Mouse (Mus musculus) WW6 (cell line): ENCODE measurements around the gene Agbl1.
"Not testable (repeated sequence)": the region's sequence is repeated elsewhere in the genome, so short reads cannot be mapped to it uniquely, and the experiment has no call there.

Experiments used
- DNase-seq: peaks from one replicate; pipeline ENCODE4 v3.0.0-alpha.2; 2013; ENCODE audit warnings: low read depth, low spot score

Gene Agbl1

GRCm38 (mm10) chr7:76562506-76562905 lies 332.8 kb downstream of the Agbl1 start:
- DNase-seq: no peak

GRCm38 (mm10) chr7:76594566-76595079 lies 364.9 kb downstream of the Agbl1 start:
- no peak for DNase-seq

- no peak for DNase-seq
Observed at GRCm38 (mm10) chr7:76597812-76598211, 368.1 kb downstream of the Agbl1 start.

- DNase-seq: no peak
Observed at GRCm38 (mm10) chr7:76600050-76600690, 370.5 kb downstream of the Agbl1 start.

DNA sequence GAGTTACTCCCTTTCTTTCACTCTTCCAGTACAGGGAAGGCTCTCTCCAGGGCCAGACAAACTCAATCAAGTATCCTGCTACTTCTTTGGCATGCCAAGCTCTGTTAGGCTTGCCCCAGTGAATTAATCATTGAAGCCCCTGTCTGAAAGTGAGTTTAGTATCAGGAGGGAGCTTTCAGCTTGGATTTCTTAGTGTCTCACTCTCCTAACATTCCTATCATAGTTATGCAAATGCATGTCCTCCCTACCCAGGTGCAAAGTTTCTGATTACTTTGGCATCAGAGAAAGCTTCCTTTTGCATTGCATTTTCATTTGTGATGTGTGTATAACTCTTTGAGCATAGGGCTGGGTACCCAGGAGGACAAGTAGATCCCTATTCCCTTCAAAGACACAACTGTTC lies 399.8 kb downstream of the Agbl1 start:
- no peak for DNase-seq

- no peak for DNase-seq
Observed at GRCm38 (mm10) chr7:76650984-76651383, 421.3 kb downstream of the Agbl1 start.

GRCm38 (mm10) chr7:76661072-76661471 lies 431.4 kb downstream of the Agbl1 start:
- no peak for DNase-seq

- DNase-seq: no peak
Observed at GRCm38 (mm10) chr7:76674856-76675255, 445.2 kb downstream of the Agbl1 start.

- no peak for DNase-seq
Observed at GRCm38 (mm10) chr7:76701224-76701623, 471.5 kb downstream of the Agbl1 start.

- DNase-seq: not testable (repeated sequence)
Observed at GRCm38 (mm10) chr7:76732220-76732619, 502.5 kb downstream of the Agbl1 start.

DNA sequence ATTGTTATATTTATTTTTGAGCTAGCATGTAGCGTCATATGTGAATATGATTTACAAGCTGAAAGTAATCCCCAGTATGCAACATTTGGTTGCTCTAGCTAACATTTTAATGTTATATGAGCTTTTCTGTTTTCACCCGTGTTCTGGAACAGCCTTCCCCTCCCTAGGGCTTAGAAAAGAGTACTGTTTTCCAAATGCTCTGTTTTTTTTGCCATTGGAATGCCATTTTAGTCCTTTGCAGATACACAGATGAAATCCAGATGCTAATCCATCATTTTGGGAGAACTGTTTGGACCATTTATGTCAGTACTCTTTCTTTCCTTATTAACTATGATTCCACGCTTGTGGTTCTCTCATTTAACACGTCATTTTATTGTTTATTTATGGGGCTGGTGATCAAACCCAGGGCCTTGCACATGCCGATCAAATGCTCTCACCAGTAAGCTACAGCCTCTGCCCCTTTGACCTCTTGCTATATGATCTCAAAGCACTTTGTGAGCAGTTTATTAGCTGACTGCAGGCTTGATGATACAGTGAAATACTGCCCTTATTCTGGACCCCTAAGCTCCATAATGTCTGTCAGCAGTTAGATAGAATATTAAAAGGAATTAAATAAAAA lies 547.7 kb downstream of the Agbl1 start:
- no peak for DNase-seq

DNA sequence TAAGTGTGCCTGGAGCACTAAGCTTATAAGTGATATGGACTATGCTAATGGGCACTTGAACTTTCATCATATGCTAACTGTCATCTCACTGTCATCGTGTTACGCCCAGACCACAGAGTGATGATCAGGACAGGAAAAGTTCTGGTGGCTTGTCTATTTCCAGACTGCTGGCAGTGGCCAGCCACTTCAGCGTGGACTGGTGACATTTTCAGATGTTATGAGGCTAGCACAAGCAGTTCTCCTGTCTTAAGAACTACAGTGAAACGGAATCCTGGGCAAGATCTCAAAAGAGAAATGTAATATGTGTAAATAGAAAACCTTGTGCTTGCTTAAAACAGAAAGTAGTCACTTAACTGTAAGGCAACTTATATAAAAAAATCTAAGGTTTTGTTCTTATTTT lies 550.8 kb downstream of the Agbl1 start:
- no peak for DNase-seq

- DNase-seq: no peak
Observed at GRCm38 (mm10) chr7:76788561-76789306, 559.0 kb downstream of the Agbl1 start.

- DNase-seq: no peak
Observed at GRCm38 (mm10) chr7:76790041-76790440, 560.4 kb downstream of the Agbl1 start.

DNA sequence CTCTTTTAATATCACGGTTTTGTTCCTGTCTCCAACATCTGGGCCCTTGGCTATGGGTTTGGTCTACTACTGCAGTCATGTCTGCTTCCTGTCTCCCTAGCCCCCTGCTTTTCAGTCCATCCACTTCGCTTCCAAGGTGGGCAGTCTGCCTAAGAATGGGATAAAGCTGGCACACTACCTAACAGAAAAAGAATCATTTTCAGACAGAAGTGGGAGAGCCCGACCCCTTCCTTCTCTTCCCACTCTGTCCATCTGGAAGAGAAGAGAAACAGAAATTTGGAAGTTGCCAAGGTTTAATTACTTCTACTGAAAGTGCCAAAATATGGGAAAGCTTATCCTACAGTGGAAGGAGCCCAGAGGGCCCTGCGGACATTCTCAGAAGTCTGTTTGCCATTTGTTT lies 561.6 kb downstream of the Agbl1 start:
- no peak for DNase-seq

DNA sequence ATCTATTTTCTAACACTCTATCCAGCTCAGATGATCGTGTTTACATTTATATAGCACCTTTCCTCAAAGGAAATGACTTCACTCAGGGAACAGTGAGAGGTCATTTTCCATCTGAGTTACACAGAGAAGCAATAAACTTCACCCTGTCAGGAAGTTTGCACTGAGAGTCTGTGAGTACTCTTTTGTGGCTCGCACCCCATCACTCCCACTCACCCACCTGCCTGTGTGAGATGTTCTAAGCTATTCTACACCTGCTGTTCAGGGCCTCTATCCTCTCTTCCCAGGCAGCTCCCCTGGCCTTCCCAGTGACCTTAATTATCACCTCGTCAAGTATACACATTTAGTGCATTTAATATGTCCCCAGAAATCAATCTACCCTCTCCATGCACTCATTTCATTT lies 580.3 kb downstream of the Agbl1 start:
- no peak for DNase-seq

DNA sequence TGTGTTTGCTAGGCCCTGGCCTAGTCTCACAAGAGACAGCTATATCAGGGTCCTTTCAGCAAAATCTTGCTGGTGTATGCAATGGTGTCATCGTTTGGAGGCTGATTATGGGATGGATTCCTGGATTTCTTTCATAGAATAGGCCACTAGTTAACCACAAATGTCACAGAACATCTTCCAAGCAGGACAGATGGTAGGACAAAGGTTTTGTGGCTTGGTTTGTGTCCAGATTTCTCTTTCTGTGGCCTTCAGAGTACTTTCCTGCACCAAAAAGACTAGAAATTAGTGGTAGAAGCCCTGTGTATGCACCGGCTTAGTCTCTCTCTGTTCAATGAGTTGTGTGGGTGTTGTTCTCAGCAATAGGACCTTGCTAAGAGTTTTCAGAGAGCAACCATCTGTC lies 590.9 kb downstream of the Agbl1 start:
- no peak for DNase-seq

GRCm38 (mm10) chr7:76842146-76842545 lies 612.5 kb downstream of the Agbl1 start:
- DNase-seq: no peak

GRCm38 (mm10) chr7:76889416-76890209 lies 659.9 kb downstream of the Agbl1 start:
- DNase-seq: no peak

GRCm38 (mm10) chr7:76904096-76904495 lies 674.4 kb downstream of the Agbl1 start:
- DNase-seq: no peak

GRCm38 (mm10) chr7:76911672-76912071 lies 682.0 kb downstream of the Agbl1 start:
- DNase-seq: no peak

- DNase-seq: no peak
Observed at GRCm38 (mm10) chr7:76918871-76919270, 689.2 kb downstream of the Agbl1 start.
